Mouse (Mus musculus) C2C12 (cell line): ENCODE results near the gene Nek9.

ENCODE experiments used
- CTCF ChIP-seq: IDR thresholded peaks from one replicate; pipeline ENCODE4 v1.5.1; 2011; ENCODE audit not compliant: control insufficient read depth, insufficient read depth, insufficient read length
- MAX ChIP-seq: IDR thresholded peaks from one replicate; pipeline ENCODE4 v1.6.1; 2011; ENCODE audit warnings: mild to moderate bottlenecking, control low read depth
- MYOG ChIP-seq: IDR thresholded peaks from one replicate; pipeline ENCODE4 v1.6.1; 2011; ENCODE audit not compliant: control insufficient read depth, insufficient read length; ENCODE audit errors: extremely low read depth

- TF ChIP-seq CTCF, result no peak
- TF ChIP-seq MYOG, result no peak
- no peak for TF ChIP-seq MAX
Observed at GRCm38 (mm10) chr12:85280845-85281651, 58.1 kb downstream of the Nek9 start.
